Mouse (Mus musculus) spleen, adult 2 months (tissue): Measurements from ENCODE around the gene Ribc1. TPM values are rescaled to one million over a fixed set of nuclear protein-coding genes. Genes with fewer than 3 reads are reported as not detected.

Experiments
- DNase-seq, 2 experiments: peaks; one replicate each; pipeline versions ENCODE4 v3.0.0 to v3.0.0-alpha.2; 2012 to 2021; ENCODE audit warnings: low spot score in 2 of 2, low read depth in 1 of 2
- H3K27ac ChIP-seq: fragments of 200-500 bp; 2 replicates; pipeline ENCODE4 v1.5.1; 2012; ENCODE audit warnings: low read length, inconsistent platforms; ENCODE audit not compliant: insufficient read depth
- H3K27me3 ChIP-seq: fragments of 200-500 bp; 2 replicates; pipeline ENCODE4 v1.6.1; 2012; ENCODE audit warnings: mild to moderate bottlenecking, moderate library complexity, low read length, inconsistent platforms; ENCODE audit not compliant: control insufficient read depth, insufficient read depth
- H3K36me3 ChIP-seq: fragments of 200-500 bp; 2 replicates; pipeline ENCODE4 v1.6.1; 2012; ENCODE audit warnings: mild to moderate bottlenecking, low read length, inconsistent platforms; ENCODE audit not compliant: control insufficient read depth, insufficient read depth
- H3K4me1 ChIP-seq: fragments of 200-500 bp; 2 replicates; pipeline ENCODE4 v1.6.1; 2011; ENCODE audit warnings: inconsistent platforms; ENCODE audit not compliant: control insufficient read depth, insufficient read depth, insufficient read length
- H3K4me3 ChIP-seq: fragments of 200-500 bp; 2 replicates; pipeline ENCODE4 v1.5.1; 2011; ENCODE audit warnings: mild to moderate bottlenecking, inconsistent platforms; ENCODE audit not compliant: insufficient read depth, insufficient read length; ENCODE audit errors: extremely low read depth
- CTCF ChIP-seq: fragments of 200-500 bp; IDR thresholded peaks from 2 replicates; pipeline ENCODE4 v1.5.1; 2011; ENCODE audit warnings: mild to moderate bottlenecking, inconsistent platforms; ENCODE audit not compliant: insufficient read depth, insufficient read length, insufficient replicate concordance; ENCODE audit errors: extremely low read depth
- POLR2A ChIP-seq: fragments of 200-500 bp; IDR thresholded peaks from 2 replicates; pipeline ENCODE4 v1.6.1; 2011; ENCODE audit warnings: low read depth, low read length, inconsistent platforms
- WGBS: fragments of 180-500 bp; shearing (Covaris S2); methylation state at CpG from one replicate; pipeline ENCODE4 v1.1.7; 2018; 5-methylcytosine and 5-hydroxymethylcytosine counted together
- polyA plus RNA-seq: library from polyadenylated mRNA; depleted of rRNA; stranded (reverse); fragments of >200 nt; gene quantifications from 2 replicates; pipeline ENCODE4 v1.2.3, GENCODE M21; 2012; rRNA removed

Gene Ribc1
- 0.05 and 0.18 TPM in 2 replicates for polyA plus RNA-seq

GRCm38 (mm10) chrX:152016151-152017145 is at the start of gene Ribc1, which contains the start of gene Smc1a:
Gene Ribc1 (minus strand): TSS chrX:152016295.
Gene Smc1a (plus strand): TSS chrX:152016428.
- H3K27ac ChIP-seq, result peak within 1 kb of the TSS; percentile 83
- DNase-seq, result peak; percentile 85 to 94

DNA sequence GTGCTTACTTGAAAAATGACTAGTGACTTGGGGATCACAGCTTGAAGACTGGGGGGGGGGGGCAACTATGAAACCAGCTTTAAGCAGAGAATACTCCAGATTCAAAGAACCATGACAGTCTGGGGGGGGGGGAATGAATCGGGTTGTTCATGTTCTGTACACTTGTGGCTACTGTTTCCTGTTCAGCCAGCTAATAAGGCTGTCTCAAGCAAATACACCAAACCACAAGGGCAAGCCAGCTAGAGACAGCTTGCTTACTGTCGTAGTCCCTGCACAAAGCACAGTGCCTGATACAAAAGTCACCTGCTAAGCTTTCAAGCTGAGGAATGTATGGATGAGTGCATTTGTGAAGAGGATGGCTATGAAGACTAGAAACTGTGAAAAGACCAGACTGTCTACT is 49.6 kb upstream of the Ribc1 start:
- WGBS, result 16% methylated on average over 2 of the region's 2 CpGs
- no peak overlapping the region for H3K4me3 ChIP-seq
- H3K4me1 ChIP-seq, result no peaks in the 10 kb centered on the region
- TF ChIP-seq POLR2A (no peak), CTCF (no peak)
- H3K36me3 ChIP-seq, result peaks cover 2% of the 10 kb centered on the region; the same call in 1 of the 2 replicates
- no peak for DNase-seq
- no peak overlapping the region for H3K27ac ChIP-seq
- no peaks in the 10 kb centered on the region for H3K27me3 ChIP-seq

More at GRCm38 (mm10) chrX:152016151-152017145, at the start of gene Ribc1, which contains the start of gene Smc1a:
- H3K27me3 ChIP-seq, result no peaks in the 10 kb centered on the region
- peaks cover 2% of the 10 kb centered on the region; the same call in 1 of the 2 replicates for H3K4me1 ChIP-seq
- H3K36me3 ChIP-seq, result no peaks in the 10 kb centered on the region
- 31% methylated on average over 64 of the region's 64 CpGs for WGBS
- H3K4me3 ChIP-seq, result peak within 1 kb of the TSS; percentile 82
- TF ChIP-seq POLR2A (no peak), CTCF (no peak)

GRCm38 (mm10) chrX:152054094-152054493 is 38.0 kb upstream of the Ribc1 start:
- H3K36me3 ChIP-seq, result peaks cover 9% of the 10 kb centered on the region; the same call in 1 of the 2 replicates
- H3K4me3 ChIP-seq, result no peak overlapping the region
- H3K4me1 ChIP-seq, result no peaks in the 10 kb centered on the region
- WGBS, result 73% methylated on average over 1 of the region's 1 CpGs
- H3K27me3 ChIP-seq, result no peaks in the 10 kb centered on the region
- DNase-seq, result no peak
- H3K27ac ChIP-seq, result no peak overlapping the region
- no peak for TF ChIP-seq POLR2A
- no peak for TF ChIP-seq CTCF

DNA sequence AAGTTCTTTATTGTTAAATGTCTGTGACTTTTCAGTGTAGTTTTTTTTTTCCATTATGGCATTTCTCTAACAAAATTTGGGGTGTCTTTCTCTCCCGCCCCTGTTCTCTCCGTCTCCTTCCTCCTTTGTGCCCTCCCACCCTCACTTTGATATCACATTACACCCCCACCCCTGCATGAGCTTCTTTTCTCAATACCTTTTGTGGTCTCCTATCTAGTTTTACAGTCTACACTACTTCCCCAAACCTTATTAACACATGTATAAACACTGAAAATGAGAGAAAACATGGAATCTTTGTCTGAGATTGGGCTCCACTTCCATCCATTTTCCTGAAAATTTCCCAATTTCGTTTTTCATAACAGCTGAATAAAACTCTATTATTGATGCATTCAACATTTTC is 36.5 kb upstream of the Ribc1 start:
- Histone ChIP-seq H3K36me3 (peaks cover 7% of the 10 kb centered on the region; the same call in 1 of the 2 replicates), H3K4me3 (no peak overlapping the region), H3K27ac (no peak overlapping the region), H3K4me1 (no peaks in the 10 kb centered on the region), H3K27me3 (no peaks in the 10 kb centered on the region)
- WGBS, result 72% methylated on average over 3 of the region's 3 CpGs
- no peak for DNase-seq
- no peak for TF ChIP-seq CTCF
- TF ChIP-seq POLR2A, result no peak

DNA sequence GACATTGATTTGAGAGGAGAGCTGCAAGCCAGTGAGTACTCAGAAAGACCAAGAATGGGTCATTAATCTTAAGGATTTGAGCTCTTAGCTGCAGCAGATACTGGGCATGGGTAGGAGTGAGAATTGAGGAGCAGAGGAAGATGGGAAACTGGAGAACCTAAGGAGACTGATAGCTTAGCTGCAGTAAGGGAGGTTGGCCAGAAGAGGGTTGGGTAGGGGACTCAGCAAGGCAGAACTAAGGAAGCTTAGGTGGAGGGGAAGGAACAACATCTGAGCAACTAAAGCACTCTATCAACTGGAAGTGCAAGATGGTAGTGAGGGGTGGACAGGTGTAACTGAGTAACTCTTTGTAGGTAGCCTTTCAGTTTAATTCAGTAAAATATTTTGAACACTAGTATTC is 31.1 kb upstream of the Ribc1 start:
- H3K4me1 ChIP-seq, result no peaks in the 10 kb centered on the region
- H3K36me3 ChIP-seq, result peaks cover 13% of the 10 kb centered on the region
- H3K27me3 ChIP-seq, result no peaks in the 10 kb centered on the region
- DNase-seq, result no peak
- no peak overlapping the region for H3K4me3 ChIP-seq
- TF ChIP-seq POLR2A (no peak), CTCF (no peak)
- H3K27ac ChIP-seq, result no peak overlapping the region

DNA sequence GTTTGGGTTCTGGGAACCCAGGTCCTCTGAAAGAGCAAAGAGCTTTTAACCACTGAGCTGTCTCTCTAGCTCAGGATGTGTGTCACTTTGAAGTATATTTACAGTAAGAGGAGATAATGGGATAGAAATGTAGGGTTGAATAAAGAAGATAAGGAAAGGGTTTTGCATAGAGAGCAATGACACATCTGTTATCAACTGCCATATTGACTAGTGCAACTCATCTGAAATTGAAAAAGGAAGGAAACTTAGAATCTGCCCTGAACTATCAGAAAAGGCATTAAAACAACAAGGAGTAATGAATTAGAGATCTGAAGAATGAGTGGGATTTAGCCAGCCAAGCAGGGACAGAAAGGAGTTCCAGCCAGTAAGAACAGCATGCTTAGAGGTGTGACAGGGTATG is 23.8 kb upstream of the Ribc1 start:
- H3K27ac ChIP-seq, result no peak overlapping the region
- no peaks in the 10 kb centered on the region for H3K27me3 ChIP-seq
- H3K4me1 ChIP-seq, result no peaks in the 10 kb centered on the region
- no peak overlapping the region for H3K4me3 ChIP-seq
- no peak for TF ChIP-seq POLR2A
- no peak for TF ChIP-seq CTCF
- no peak for DNase-seq
- H3K36me3 ChIP-seq, result peaks cover 9% of the 10 kb centered on the region
